Mouse (Mus musculus) small intestine, adult 2 months (tissue): ENCODE results near the gene Stil. TPM values are rescaled to one million over a fixed set of nuclear protein-coding genes. Genes with fewer than 3 reads are reported as not detected.

Source experiments
- H3K27ac ChIP-seq: fragments of 200-500 bp; 2 replicates; pipeline ENCODE4 v1.5.1; 2012; ENCODE audit warnings: low read depth, low read length, control low read depth, inconsistent platforms; ENCODE audit not compliant: insufficient read depth
- H3K27me3 ChIP-seq: fragments of 200-500 bp; 2 replicates; pipeline ENCODE4 v1.6.1; 2012; ENCODE audit warnings: mild to moderate bottlenecking, moderate library complexity, low read length, inconsistent platforms; ENCODE audit not compliant: control insufficient read depth, insufficient read depth
- H3K36me3 ChIP-seq: fragments of 200-500 bp; 2 replicates; pipeline ENCODE4 v1.6.1; 2012; ENCODE audit warnings: mild to moderate bottlenecking, low read length, control low read depth, inconsistent platforms; ENCODE audit not compliant: control insufficient read depth, insufficient read depth
- H3K4me1 ChIP-seq: fragments of 200-500 bp; 2 replicates; pipeline ENCODE4 v1.6.1; 2012; ENCODE audit warnings: low read length, inconsistent platforms, mixed read lengths; ENCODE audit not compliant: control insufficient read depth, insufficient read depth, insufficient read length
- H3K4me3 ChIP-seq: fragments of 200-500 bp; 2 replicates; pipeline ENCODE4 v1.5.1; 2012; ENCODE audit warnings: low read depth, mild to moderate bottlenecking, control low read depth, inconsistent platforms, low read length, moderate library complexity
- CTCF ChIP-seq: fragments of 200-500 bp; IDR thresholded peaks from 2 replicates; pipeline ENCODE4 v1.5.1; 2012; ENCODE audit warnings: low read depth, mild to moderate bottlenecking, control low read depth, inconsistent platforms, low read length, moderate library complexity, mixed read lengths; ENCODE audit not compliant: insufficient replicate concordance, insufficient read length; ENCODE audit errors: extremely low read depth
- POLR2A ChIP-seq: fragments of 200-500 bp; IDR thresholded peaks from 2 replicates; pipeline ENCODE4 v1.6.1; 2012; ENCODE audit warnings: low read depth, mild to moderate bottlenecking, control low read depth, inconsistent platforms, low read length, moderate library complexity
- WGBS: fragments of 180-500 bp; shearing (Covaris S2); methylation state at CpG from one replicate; pipeline ENCODE4 v1.1.7; 2018; 5-methylcytosine and 5-hydroxymethylcytosine counted together
- polyA plus RNA-seq: library from polyadenylated mRNA; depleted of rRNA; stranded (reverse); fragments of >200 nt; gene quantifications from 2 replicates; pipeline ENCODE4 v1.2.3, GENCODE M21; 2012

The Stil gene
- polyA plus RNA-seq, 1 experiment = 0.98 TPM

- Histone ChIP-seq H3K4me1 (no peaks in the 10 kb centered on the region), H3K27ac (no peak overlapping the region), H3K27me3 (no peaks in the 10 kb centered on the region), H3K4me3 (no peak overlapping the region), H3K36me3 (peaks cover 20% of the 10 kb centered on the region)
- WGBS = 87% methylated on average over 5 of the region's 5 CpGs
- TF ChIP-seq POLR2A = no peak
- no peak for TF ChIP-seq CTCF
Measured at GRCm38 (mm10) chr4:114970736-114971135, 29.2 kb upstream of the Stil start.

- Histone ChIP-seq H3K27me3 (no peaks in the 10 kb centered on the region), H3K4me1 (peaks cover 2% of the 10 kb centered on the region; the same call in 1 of the 2 replicates), H3K4me3 (no peak overlapping the region), H3K27ac (no peak overlapping the region), H3K36me3 (peaks cover 7% of the 10 kb centered on the region; the same call in 1 of the 2 replicates)
- TF ChIP-seq POLR2A (no peak), CTCF (no peak)
- 88% methylated on average over 1 of the region's 1 CpGs for WGBS
Measured at GRCm38 (mm10) chr4:114973229-114973740, 26.7 kb upstream of the Stil start.

DNA sequence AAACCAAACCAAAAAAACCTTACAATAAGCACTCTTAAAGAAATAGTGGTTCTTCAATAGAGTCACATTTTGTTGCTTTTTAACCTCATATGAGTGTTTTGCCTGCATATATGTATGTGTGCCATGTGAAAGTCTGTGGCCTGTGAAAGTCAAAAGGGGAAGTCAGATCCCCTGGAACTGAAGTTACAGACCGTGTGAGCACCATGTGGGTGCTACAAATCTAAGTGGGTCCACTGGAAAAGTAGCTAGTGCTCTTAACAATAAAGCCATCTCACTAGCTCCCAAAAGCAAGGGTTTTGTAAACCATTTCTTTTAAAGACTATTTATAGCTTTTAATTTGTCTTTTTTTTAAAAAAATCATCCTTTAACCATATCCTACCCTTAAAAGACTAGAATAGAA lies 17.3 kb upstream of the Stil start:
- peaks cover 1% of the 10 kb centered on the region; the same call in 1 of the 2 replicates for H3K36me3 ChIP-seq
- TF ChIP-seq CTCF (no peak), POLR2A (no peak)
- 76% methylated on average over 1 of the region's 1 CpGs for whole genome bisulfite sequencing
- no peaks in the 10 kb centered on the region for H3K27me3 ChIP-seq
- H3K27ac ChIP-seq = no peak overlapping the region
- H3K4me3 ChIP-seq = no peak overlapping the region
- peaks cover 6% of the 10 kb centered on the region; the same call in 1 of the 2 replicates for H3K4me1 ChIP-seq

- 77% methylated on average over 1 of the region's 1 CpGs for WGBS
- no peaks in the 10 kb centered on the region for H3K27me3 ChIP-seq
- no peak for TF ChIP-seq POLR2A
- no peak for TF ChIP-seq CTCF
- peaks cover 1% of the 10 kb centered on the region; the same call in 1 of the 2 replicates for H3K36me3 ChIP-seq
- no peak overlapping the region for H3K27ac ChIP-seq
- H3K4me3 ChIP-seq = no peak overlapping the region
- peaks cover 5% of the 10 kb centered on the region; the same call in 1 of the 2 replicates for H3K4me1 ChIP-seq
Measured at GRCm38 (mm10) chr4:114983020-114983419, 16.9 kb upstream of the Stil start.

DNA sequence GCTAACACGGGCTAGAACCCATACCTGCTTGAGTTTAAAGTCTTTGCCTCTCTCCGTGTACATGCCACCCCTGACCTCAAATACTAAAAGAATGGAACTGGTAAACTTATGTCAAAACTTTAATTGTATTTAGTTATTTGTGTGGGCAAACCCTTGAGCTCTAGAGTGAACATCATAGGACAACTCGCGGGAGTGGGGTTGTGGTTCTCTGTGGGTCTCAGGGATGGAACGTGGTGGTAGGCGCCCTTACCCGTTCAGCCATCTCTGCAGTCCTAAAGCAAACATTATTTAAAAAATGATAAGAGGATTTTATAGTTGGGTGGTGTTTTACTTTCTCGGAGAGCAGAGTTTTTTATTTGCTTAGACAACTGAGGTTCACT lies 13.8 kb upstream of the Stil start:
- H3K4me1 ChIP-seq = peaks cover 5% of the 10 kb centered on the region; the same call in 1 of the 2 replicates
- no peaks in the 10 kb centered on the region for H3K27me3 ChIP-seq
- 2% methylated on average over 8 of the region's 8 CpGs for WGBS
- H3K4me3 ChIP-seq = peak overlapping the region; percentile 72
- peaks cover 1% of the 10 kb centered on the region; the same call in 1 of the 2 replicates for H3K36me3 ChIP-seq
- TF ChIP-seq POLR2A (no peak), CTCF (no peak)
- H3K27ac ChIP-seq = peak overlapping the region; percentile 98

GRCm38 (mm10) chr4:114986591-114987432 lies 13.1 kb upstream of the Stil start, which contains the start of gene Cmpk1:
Gene Cmpk1, minus strand, starts transcription at chr4:114987241.
- 1% methylated on average over 93 of the region's 93 CpGs for WGBS
- Histone ChIP-seq H3K4me3 (peak within 1 kb of the TSS; percentile 72), H3K27me3 (no peaks in the 10 kb centered on the region), H3K27ac (peak within 1 kb of the TSS; percentile 98), H3K36me3 (peaks cover 1% of the 10 kb centered on the region; the same call in 1 of the 2 replicates), H3K4me1 (peaks cover 5% of the 10 kb centered on the region; the same call in 1 of the 2 replicates)
- TF ChIP-seq POLR2A (peak; percentile 62; the same call in 1 of the 2 replicates), CTCF (no peak)

DNA sequence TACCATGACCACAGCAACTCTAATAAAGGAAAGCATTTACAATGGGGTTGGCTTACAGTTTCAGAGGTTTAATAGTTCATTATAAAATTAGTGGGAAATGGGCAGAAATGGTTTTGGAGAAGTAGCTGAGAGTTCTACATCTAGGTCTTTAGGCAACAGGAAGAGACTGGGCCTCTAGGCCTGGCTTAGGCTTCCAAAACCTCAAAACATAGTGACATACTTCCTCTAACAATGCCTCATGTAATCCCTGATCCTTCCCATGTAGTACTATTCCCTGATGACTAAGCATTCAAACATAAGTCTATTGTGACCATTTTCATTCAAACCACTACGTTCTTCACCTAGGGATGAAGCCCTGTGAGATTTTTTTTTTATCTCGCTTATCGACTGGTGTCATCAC lies 5.7 kb upstream of the Stil start:
- H3K4me3 ChIP-seq = no peak overlapping the region
- peaks cover 2% of the 10 kb centered on the region; the same call in 1 of the 2 replicates for H3K4me1 ChIP-seq
- H3K27ac ChIP-seq = no peak overlapping the region
- no peaks in the 10 kb centered on the region for H3K36me3 ChIP-seq
- H3K27me3 ChIP-seq = no peaks in the 10 kb centered on the region
- TF ChIP-seq CTCF (no peak), POLR2A (no peak)
- WGBS = 95% methylated on average over 3 of the region's 3 CpGs

DNA sequence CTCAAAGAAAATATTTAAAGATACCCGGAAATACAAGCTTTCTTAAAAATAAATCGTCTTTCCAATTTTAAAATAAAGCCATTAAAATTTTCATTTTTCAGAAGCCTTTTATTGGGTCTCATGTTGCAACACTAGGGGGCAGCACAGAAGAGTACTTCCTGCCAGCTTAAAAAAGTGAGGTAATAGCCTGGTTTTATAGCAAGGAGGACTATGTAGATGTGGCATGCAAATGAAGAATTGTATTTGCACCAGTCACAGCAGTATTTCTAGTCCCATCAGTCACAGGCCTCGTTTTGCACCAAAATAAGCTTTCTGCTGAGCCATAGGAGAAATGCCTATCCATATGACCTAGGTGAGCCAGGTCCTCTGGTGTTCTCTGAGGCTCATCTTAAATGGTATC lies 2.9 kb upstream of the Stil start:
- H3K36me3 ChIP-seq = no peaks in the 10 kb centered on the region
- no peak overlapping the region for H3K27ac ChIP-seq
- whole genome bisulfite sequencing = 17% methylated on average over 3 of the region's 3 CpGs
- no peaks in the 10 kb centered on the region for H3K27me3 ChIP-seq
- peaks cover 2% of the 10 kb centered on the region; the same call in 1 of the 2 replicates for H3K4me1 ChIP-seq
- H3K4me3 ChIP-seq = no peak overlapping the region
- TF ChIP-seq CTCF = no peak
- no peak for TF ChIP-seq POLR2A
